Mouse (Mus musculus) stomach, embryonic 16.5 days (tissue): ENCODE data around the gene Nlrp4f. TPM values are rescaled to one million over a fixed set of nuclear protein-coding genes. Genes with fewer than 3 reads are reported as not detected.

Source experiments
- ATAC-seq: fragments of 200-750 bp; cut with Nextera tagmentation; 2 replicates; pipeline ENCODE4 v1.8.0; 2017; ENCODE audit warnings: moderate number of reproducible peaks, moderate TSS enrichment; ENCODE audit not compliant: insufficient read depth, low FRiP score
- H3K27ac ChIP-seq: fragments of 300-500 bp; sonication (generic); 2 replicates; pipeline ENCODE4 v1.5.1; 2014; ENCODE audit warnings: low read length
- H3K27me3 ChIP-seq: fragments of 300-500 bp; sonication (generic); 2 replicates; pipeline ENCODE4 v1.6.1; 2014; ENCODE audit warnings: low read length, control low read depth, mixed read lengths; ENCODE audit not compliant: control insufficient read depth, insufficient read depth
- H3K36me3 ChIP-seq: fragments of 300-500 bp; sonication (generic); 2 replicates; pipeline ENCODE4 v1.6.1; 2014; ENCODE audit warnings: low read length; ENCODE audit not compliant: control insufficient read depth, insufficient read depth
- H3K4me1 ChIP-seq: fragments of 300-500 bp; sonication (generic); 2 replicates; pipeline ENCODE4 v1.6.1; 2014; ENCODE audit warnings: low read length, control low read depth, mixed read lengths; ENCODE audit not compliant: control insufficient read depth, insufficient read depth
- H3K4me2 ChIP-seq: fragments of 300-500 bp; sonication (generic); 2 replicates; pipeline ENCODE4 v1.6.1; 2014; ENCODE audit warnings: low read depth, low read length, mixed read lengths
- H3K4me3 ChIP-seq: fragments of 300-500 bp; sonication (generic); replicated peaks from 2 replicates; pipeline ENCODE4 v1.5.1; 2014; ENCODE audit warnings: mild to moderate bottlenecking, low read length
- H3K9ac ChIP-seq: fragments of 300-500 bp; sonication (generic); 2 replicates; pipeline ENCODE4 v1.6.1; 2014; ENCODE audit warnings: low read length
- H3K9me3 ChIP-seq: fragments of 300-500 bp; sonication (generic); replicated peaks from 2 replicates; pipeline ENCODE4 v1.6.1; 2016; ENCODE audit warnings: low read length, control low read depth; ENCODE audit not compliant: control insufficient read depth
- WGBS: fragments of 180-500 bp; shearing (Covaris S2); extraction: QIAGEN DNeasy Blood & Tissue Kit; methylation state at CpG from one replicate; pipeline ENCODE4 v1.1.7; 2014; 5-methylcytosine and 5-hydroxymethylcytosine counted together
- polyA plus RNA-seq: library from polyadenylated mRNA; unstranded; fragments of >200 nt; fragmentation: Nextera tagmentation; extraction: Ambion mirVana; gene quantifications from 2 replicates; pipeline ENCODE4 v1.2.1, GENCODE M21; 2015

Gene Nlrp4f
- polyA plus RNA-seq: not detected in 2 replicates

DNA sequence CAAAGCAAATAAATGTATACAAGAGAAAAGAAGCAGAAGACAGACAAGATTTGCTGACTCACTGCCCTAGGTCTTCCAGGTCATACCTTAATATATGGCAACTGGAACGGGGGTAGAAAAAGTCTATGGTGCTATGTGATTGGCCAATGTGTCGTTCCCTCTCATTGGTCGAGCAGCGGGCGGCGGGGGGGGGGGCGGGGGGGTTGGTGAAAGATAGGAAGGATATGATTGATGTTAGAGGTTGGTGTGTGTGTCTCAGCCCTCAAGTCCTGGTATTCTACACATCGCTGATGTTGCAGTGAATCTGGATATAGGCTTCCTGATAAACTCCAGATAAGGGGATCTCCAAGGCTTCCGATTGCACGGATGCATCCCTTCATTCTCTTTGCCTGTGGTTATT lies at the start of gene Nlrp4f:
TSS of gene Nlrp4f (minus strand) at position 101 of the 400 bp plus-strand sequence.
- no peaks in the 10 kb centered on the region; the same call in 1 of the 2 replicates for H3K9me3 ChIP-seq
- H3K4me3 ChIP-seq: no peak within 1 kb of the TSS
- H3K9ac ChIP-seq: no peak within 1 kb of the TSS
- no peak within 1 kb of the TSS for H3K27ac ChIP-seq
- no peak within 1 kb of the TSS for H3K4me2 ChIP-seq
- no peaks in the 10 kb centered on the region for H3K4me1 ChIP-seq
- no peak for ATAC-seq
- no peaks in the 10 kb centered on the region for H3K36me3 ChIP-seq
- no peaks in the 10 kb centered on the region for H3K27me3 ChIP-seq
- 70% methylated on average over 10 of the region's 10 CpGs for WGBS

DNA sequence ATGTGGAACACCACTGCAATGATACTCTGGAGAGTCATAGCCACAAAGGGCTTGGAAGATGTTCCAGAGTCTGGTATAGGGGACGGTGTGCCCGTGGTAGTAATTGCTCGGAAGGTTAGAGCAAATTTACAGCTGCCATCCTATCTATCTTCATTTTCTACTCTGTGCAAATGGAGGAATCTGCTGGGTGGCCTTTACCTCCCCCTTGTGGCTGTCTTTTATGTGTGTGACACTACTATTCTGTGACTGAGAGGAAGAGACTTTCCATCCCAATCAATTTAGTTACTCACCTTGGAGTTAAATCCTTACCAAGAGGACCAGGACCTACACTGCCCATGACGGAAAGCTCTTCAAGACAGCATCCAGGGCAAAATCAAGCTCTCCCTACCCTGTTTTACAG lies 37.5 kb upstream of the Nlrp4f start:
- ATAC-seq: no peak
- H3K27me3 ChIP-seq: no peaks in the 10 kb centered on the region
- peaks cover 12% of the 10 kb centered on the region for H3K36me3 ChIP-seq
- no peak overlapping the region for H3K4me3 ChIP-seq
- peaks cover 15% of the 10 kb centered on the region; the same call in 1 of the 2 replicates for H3K9me3 ChIP-seq
- no peak overlapping the region for H3K27ac ChIP-seq
- 93% methylated on average over 4 of the region's 4 CpGs for WGBS
- H3K4me2 ChIP-seq: no peak overlapping the region
- H3K4me1 ChIP-seq: peaks cover 11% of the 10 kb centered on the region; the same call in 1 of the 2 replicates
- H3K9ac ChIP-seq: no peak overlapping the region

DNA sequence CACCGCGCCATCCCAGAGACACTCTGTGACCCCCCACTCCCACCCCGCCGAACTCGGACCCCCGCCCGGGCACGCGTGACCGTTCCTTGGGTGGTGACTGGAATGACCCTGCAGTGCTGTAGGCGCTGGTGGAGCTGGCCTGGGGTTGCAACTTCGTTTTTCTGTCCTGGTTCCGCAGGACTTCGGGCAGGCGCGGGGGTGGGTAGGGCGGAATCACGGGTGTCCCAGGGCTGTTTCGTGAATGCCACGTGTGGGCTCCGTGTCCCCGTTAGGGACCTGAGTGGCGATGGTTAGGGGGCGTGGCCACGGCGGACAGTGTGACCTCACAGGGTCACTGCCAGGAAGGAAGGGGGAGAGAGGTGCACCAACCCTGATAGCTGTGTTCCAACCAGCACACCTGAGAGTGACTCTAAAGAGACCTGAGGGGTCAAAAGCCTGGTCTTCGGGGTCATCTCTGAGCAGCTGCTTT lies 36.6 kb upstream of the Nlrp4f start:
- peak overlapping the region; percentile 78 for H3K4me3 ChIP-seq
- peaks cover 10% of the 10 kb centered on the region; the same call in 1 of the 2 replicates for H3K36me3 ChIP-seq
- H3K27me3 ChIP-seq: no peaks in the 10 kb centered on the region
- H3K9ac ChIP-seq: peak overlapping the region; percentile 80
- peaks cover 11% of the 10 kb centered on the region; the same call in 1 of the 2 replicates for H3K4me1 ChIP-seq
- no peak for ATAC-seq
- H3K9me3 ChIP-seq: peaks cover 15% of the 10 kb centered on the region; the same call in 1 of the 2 replicates
- WGBS: 30% methylated on average over 27 of the region's 27 CpGs
- H3K4me2 ChIP-seq: peak overlapping the region; percentile 99
- no peak overlapping the region for H3K27ac ChIP-seq

DNA sequence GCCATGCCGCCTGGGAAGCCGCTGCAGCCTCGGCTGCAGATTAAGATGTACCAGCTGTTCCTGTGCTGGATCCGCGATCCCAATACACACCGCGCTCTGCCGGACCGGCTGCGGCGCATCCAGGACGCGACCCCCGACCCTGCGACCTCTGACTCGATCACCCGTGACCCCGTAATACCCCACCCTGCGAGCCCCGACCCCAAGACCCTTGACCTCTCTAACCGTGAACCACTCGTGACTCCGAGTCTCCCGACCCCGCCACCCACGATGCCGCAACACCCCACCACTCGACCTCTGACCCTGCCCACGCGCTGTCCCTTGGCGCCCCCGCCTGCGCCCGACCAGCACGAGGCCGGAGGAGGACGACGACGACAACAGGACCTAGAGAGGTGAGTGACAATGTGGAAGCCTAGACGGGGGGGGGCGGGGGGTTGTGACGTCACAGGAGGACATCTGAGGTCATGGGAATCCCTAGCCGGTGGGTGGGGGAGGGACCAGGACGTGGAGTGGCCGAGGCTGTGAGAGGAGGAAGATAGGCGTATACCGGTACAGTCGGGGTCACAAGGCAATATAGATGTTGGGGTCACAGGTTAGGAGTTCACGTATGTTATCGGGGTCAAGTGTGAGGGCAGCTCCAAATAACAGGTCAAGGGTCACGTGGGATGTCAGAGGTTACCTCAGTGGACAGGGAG lies 36.0 kb upstream of the Nlrp4f start:
- WGBS: 2% methylated on average over 50 of the region's 51 CpGs
- Histone ChIP-seq H3K36me3 (peaks cover 10% of the 10 kb centered on the region; the same call in 1 of the 2 replicates), H3K27ac (peak overlapping the region; percentile 92), H3K4me3 (peak overlapping the region; percentile 78), H3K9me3 (peaks cover 15% of the 10 kb centered on the region; the same call in 1 of the 2 replicates), H3K9ac (peak overlapping the region; percentile 80), H3K27me3 (no peaks in the 10 kb centered on the region), H3K4me2 (peak overlapping the region; percentile 99), H3K4me1 (peaks cover 11% of the 10 kb centered on the region; the same call in 1 of the 2 replicates)
- ATAC-seq: no peak

DNA sequence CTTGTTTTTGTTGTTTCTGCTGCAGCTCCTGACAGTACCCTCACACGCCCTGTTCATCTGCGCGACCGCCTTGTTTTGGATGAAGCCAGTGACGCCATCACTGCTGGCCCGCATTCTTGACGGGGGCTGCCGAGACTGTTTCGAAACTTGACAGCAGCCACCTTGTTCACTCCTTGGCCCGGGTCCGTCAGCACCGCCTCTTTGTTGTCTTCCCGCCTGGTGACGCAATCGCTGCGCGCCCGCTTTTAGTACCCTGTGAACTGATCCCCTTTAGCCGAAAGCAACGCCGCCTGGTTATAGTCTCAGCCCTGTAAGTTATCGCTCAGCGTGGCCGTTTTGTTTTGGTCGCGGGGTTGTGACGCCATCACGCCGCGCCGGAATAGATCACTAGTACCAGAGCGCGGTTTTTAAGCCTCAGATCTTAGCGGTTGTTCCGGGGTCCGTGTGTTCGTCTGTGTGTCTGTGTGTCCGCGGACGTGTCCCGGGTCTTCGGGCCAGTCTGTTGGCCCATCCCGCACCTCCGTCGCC lies 35.4 kb upstream of the Nlrp4f start:
- H3K9me3 ChIP-seq: peaks cover 13% of the 10 kb centered on the region; the same call in 1 of the 2 replicates
- ATAC-seq: peak; percentile 91
- peak overlapping the region; percentile 80 for H3K9ac ChIP-seq
- peaks cover 11% of the 10 kb centered on the region; the same call in 1 of the 2 replicates for H3K4me1 ChIP-seq
- no peaks in the 10 kb centered on the region for H3K27me3 ChIP-seq
- H3K36me3 ChIP-seq: peaks cover 10% of the 10 kb centered on the region; the same call in 1 of the 2 replicates
- peak overlapping the region; percentile 99 for H3K4me2 ChIP-seq
- WGBS: under 1% methylated on average over 45 of the region's 45 CpGs
- H3K27ac ChIP-seq: peak overlapping the region; percentile 92
- peak overlapping the region; percentile 78 for H3K4me3 ChIP-seq

DNA sequence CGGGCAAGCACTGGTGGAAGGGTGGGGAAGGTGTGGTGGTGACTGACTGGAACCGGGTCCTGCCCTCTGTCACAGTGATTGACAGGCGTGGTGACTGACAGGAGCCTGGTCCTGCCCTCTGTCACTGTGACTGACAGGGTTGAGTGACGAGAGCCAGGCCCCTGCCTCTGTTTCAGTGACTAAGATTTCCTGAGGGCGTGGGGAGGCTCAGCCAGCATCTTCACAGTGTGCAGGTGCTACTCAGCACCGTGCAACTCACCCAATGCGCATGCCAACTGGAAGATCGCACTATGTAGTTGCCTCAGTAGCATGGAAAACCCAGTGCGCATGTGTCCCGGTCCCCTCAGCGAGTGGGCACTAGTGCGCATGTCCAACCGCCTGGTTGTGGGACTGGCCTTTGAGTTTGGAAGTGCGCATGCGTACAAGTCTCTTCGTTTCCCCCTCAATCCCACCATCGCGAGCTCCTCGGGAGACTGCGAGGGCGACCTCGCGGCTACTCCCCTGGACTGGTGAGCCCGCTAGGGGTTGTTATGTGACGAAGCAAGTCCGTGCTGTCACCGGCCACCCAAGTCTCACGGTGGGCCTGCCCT lies 34.8 kb upstream of the Nlrp4f start:
- peak; percentile 92 for ATAC-seq
- Histone ChIP-seq H3K4me3 (peak overlapping the region; percentile 78), H3K27ac (peak overlapping the region; percentile 92), H3K9ac (peak overlapping the region; percentile 80), H3K9me3 (peaks cover 8% of the 10 kb centered on the region; the same call in 1 of the 2 replicates), H3K36me3 (peaks cover 9% of the 10 kb centered on the region; the same call in 1 of the 2 replicates), H3K4me2 (peak overlapping the region; percentile 93), H3K27me3 (no peaks in the 10 kb centered on the region), H3K4me1 (peaks cover 11% of the 10 kb centered on the region; the same call in 1 of the 2 replicates)
- WGBS: under 1% methylated on average over 28 of the region's 28 CpGs

GRCm38 (mm10) chr13:65237211-65237610 lies 31.4 kb upstream of the Nlrp4f start:
- H3K4me1 ChIP-seq: peaks cover 7% of the 10 kb centered on the region; the same call in 1 of the 2 replicates
- H3K36me3 ChIP-seq: no peaks in the 10 kb centered on the region
- H3K9me3 ChIP-seq: no peaks in the 10 kb centered on the region
- H3K9ac ChIP-seq: no peak overlapping the region
- H3K27me3 ChIP-seq: no peaks in the 10 kb centered on the region
- ATAC-seq: no peak
- H3K4me3 ChIP-seq: no peak overlapping the region
- H3K4me2 ChIP-seq: no peak overlapping the region
- no peak overlapping the region for H3K27ac ChIP-seq
- 71% methylated on average over 9 of the region's 9 CpGs for WGBS

DNA sequence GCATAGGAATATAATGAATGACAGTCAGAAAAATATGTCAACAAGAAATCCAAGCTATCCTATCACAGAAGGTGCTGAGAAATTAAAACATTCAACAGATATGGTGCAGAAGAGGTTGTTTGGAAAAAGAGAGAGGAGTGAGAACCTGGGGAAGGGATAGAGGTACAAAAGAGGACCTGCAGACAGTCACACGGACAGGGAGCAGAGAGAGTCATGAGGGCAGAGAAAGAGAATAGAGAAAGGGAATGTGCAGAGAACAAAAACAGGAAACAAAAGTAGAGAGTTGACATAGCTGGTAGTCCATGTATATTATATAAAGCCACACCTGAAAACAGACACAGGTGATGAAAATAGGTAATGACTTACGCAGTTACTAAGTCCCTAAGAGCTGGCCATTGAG lies 20.9 kb upstream of the Nlrp4f start:
- Histone ChIP-seq H3K27me3 (no peaks in the 10 kb centered on the region), H3K4me2 (no peak overlapping the region), H3K36me3 (no peaks in the 10 kb centered on the region), H3K27ac (no peak overlapping the region), H3K4me3 (no peak overlapping the region), H3K4me1 (no peaks in the 10 kb centered on the region), H3K9me3 (no peaks in the 10 kb centered on the region), H3K9ac (no peak overlapping the region)
- ATAC-seq: no peak
- 85% methylated on average over 2 of the region's 2 CpGs for WGBS

DNA sequence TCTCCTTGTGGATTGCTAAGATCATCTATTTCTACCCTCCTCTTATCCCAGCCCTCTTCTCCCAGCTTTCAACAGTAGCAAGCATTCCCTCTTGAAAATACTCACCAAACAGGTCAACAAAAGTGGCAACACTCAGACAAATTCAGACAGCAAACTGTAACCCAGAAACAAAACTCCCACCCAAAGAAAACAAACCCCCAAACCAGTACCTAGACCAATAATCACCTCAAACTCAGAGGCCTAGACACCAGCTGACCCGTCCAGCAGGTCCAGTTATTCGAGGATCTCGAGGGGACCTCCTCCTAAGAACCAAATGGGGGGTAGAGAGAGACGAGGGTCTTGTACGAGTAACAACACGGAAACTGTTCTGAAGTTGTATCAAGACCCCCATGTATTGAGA lies 20.2 kb upstream of the Nlrp4f start:
- H3K27ac ChIP-seq: no peak overlapping the region
- no peaks in the 10 kb centered on the region for H3K9me3 ChIP-seq
- H3K4me2 ChIP-seq: no peak overlapping the region
- whole genome bisulfite sequencing: 61% methylated on average over 6 of the region's 6 CpGs
- no peaks in the 10 kb centered on the region for H3K27me3 ChIP-seq
- ATAC-seq: no peak
- no peak overlapping the region for H3K9ac ChIP-seq
- no peaks in the 10 kb centered on the region for H3K4me1 ChIP-seq
- H3K4me3 ChIP-seq: no peak overlapping the region
- H3K36me3 ChIP-seq: no peaks in the 10 kb centered on the region
